Mouse (Mus musculus): ENCODE measurements around the gene Set. TPM values are rescaled to one million over a fixed set of nuclear protein-coding genes. Genes with fewer than 3 reads are reported as not detected.

Gene Set
- total and polyA plus RNA-seq, 3 experiments, result 515 to 1,049 (median 902) TPM

DNA sequence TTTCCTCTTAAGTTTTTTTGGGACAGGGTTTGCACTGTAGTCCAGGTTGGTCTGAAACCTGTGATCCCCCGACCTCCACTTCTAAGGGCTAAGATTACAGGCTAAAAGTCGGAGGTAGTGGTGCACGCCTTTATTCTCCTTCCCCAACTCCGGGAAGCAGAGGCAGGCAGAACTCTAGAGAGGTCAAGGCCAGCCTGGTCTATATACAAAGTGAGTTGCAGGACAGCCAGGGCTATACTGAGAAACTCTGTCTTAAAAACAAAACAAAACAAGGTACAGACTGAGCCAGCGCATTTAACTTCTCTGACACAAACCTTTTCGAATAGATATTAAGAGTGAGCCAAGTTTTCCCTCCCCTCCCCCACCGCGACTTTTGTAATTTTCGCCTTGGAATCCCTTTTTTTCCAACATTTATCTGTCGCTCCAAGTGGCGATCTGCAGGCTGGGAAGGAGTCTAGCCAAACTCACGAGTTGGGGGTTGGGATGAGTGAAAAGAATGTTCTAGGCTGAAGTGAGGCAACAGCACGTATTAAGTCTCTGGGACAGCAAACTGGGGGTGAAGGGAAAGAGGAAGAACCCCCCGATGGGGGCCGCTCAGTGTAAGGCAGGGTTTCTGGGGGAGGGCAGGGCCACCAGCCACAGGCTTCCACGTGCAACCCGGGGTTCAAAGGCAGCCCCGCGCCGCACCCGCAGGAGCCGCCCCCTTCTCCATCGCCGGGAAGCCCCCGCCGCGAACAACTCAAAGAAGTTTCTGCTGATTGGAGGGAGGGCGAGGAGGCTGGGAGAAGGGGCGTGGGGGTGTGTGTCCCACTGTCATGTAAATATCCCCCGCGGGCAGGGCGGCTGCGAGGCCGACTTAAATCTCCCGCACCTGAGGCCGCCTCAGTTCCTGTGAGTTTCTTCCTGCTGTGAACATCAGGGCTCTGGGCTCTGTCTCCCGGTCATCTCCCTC, 4.3 kb downstream of the Set start (continued):
- peak; percentile 80 for TF ChIP-seq POLR2A (IDR thresholded peaks at IDR 0.05; ENCODE audit: low read depth, low read length)
- TF ChIP-seq USF1 (IDR thresholded peaks at IDR 0.05; ENCODE audit: low read depth, low read length), result no peak
- TF ChIP-seq MAFK (IDR thresholded peaks at IDR 0.05; ENCODE audit: insufficient replicate concordance, low read length), result no peak
- no peak for TF ChIP-seq KAT2A (IDR thresholded peaks at IDR 0.05; ENCODE audit: insufficient replicate concordance, low read length)
- no peak for TF ChIP-seq GABPA (IDR thresholded peaks at IDR 0.05; ENCODE audit: insufficient replicate concordance, low read depth, low read length)
- no peak for TF ChIP-seq PAX5 (IDR thresholded peaks at IDR 0.05; ENCODE audit: low read length)
- TF ChIP-seq TBP (conservative IDR thresholded peaks at IDR 0.05; ENCODE audit: low read depth, low read length), result peak; percentile 75; the same call in 1 of the 2 replicates
- TF ChIP-seq CHD1 (IDR thresholded peaks at IDR 0.05; ENCODE audit: low read depth, low read length), result no peak

DNA sequence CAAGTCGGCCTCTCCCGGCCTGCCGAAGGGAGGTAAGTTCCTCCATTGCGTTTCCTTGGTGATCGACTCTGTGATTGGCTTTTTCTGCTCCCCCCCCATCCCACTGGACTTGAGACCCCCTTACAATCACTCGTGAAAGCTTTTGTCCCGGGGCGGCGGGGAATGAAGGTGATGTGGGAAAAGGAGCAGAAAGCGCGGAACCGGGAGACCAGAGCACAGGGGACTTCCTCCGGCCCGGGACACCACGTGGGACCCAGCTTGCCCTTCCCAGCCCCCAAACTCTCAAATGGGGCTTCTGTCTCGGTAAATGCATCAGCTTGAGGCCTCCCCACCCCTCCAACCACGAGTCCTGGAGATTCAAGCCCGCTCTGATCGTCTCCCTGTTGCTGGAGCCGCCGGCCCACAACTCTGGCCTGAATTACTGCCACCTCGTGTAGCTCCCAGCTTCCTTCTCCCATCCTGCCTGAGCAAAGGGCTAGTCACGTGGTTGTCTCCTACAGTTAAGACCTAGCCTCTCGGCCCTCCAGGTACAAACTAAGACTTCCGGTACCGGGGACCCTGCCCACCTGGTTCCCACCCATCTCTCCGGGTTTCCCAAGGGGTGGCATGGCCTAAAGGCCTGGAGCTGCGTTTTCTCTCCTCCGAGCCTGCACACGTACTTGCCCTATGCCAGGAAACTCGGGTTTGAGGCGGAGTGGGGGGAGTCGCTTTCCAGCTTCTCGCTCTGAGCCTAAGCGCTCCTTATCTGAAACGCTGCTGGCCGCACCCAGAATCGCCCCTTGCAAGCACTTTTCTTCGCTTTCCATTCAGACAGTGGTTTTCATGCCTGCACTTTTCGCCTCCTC, 5.3 kb downstream of the Set start:
- Histone ChIP-seq H3K4me3 (replicated peaks in 1 of 3; ENCODE audit: low read depth in 2 of 3, low read length in 2 of 3, poor library complexity in 1 of 3) (peak overlapping the region; percentile 79 to 91 (median 79)), H3K4me2 (ENCODE audit: insufficient read depth, low read depth, poor library complexity, severe bottlenecking) (peak overlapping the region; percentile 88), H3K9me3 (replicated peaks; ENCODE audit: low read length) (peaks cover 2% of the 10 kb centered on the region), H3K27me3 (replicated peaks) (no peaks in the 10 kb centered on the region), H3K9ac (ENCODE audit: insufficient read depth, low read depth) (peak overlapping the region; percentile 68), H3K27ac (ENCODE audit: insufficient read depth, low read depth) (peak overlapping the region; percentile 53), H3K79me2 (replicated peaks; ENCODE audit: control insufficient read depth, extremely low read depth, insufficient read depth, poor library complexity, severe bottlenecking) (peaks cover 48% of the 10 kb centered on the region), H3K4me1 (ENCODE audit: control insufficient read depth in 1 of 2, insufficient read depth in 2 of 2) (peaks cover 3 to 10% of the 10 kb centered on the region in 2 experiments; a peak in 2 of 4 replicates), H3K36me3 (replicated peaks in 1 of 2; ENCODE audit: control insufficient read depth in 1 of 2, insufficient read depth in 1 of 2, low read length in 1 of 2) (peaks cover 0 to 5% of the 10 kb centered on the region in 2 experiments)
- dilution Hi-C loops (cut with MboI; ENCODE audit: extremely low pct_ligation_motif_present, extremely low pct_unique_long_range_greater_than_20kb, low sequenced_read_pairs), result no loop called here
- in situ Hi-C loops (cut with MboI; ENCODE audit: low pct_ligation_motif_present, low pct_unique_long_range_greater_than_20kb, low sequenced_read_pairs), result no loop called here
- peak; percentile 69 for DNase-seq (ENCODE audit: extremely low read depth)
- peak; percentile 67; the same call in 1 of the 2 replicates for TF ChIP-seq CHD2 (IDR thresholded peaks at IDR 0.05; ENCODE audit: low read length)
- peak; percentile 25; the same call in 1 of the 2 replicates for TF ChIP-seq UBTF (IDR thresholded peaks at IDR 0.05; ENCODE audit: low read depth, low read length)
- TF ChIP-seq ZC3H11A (IDR thresholded peaks at IDR 0.05; ENCODE audit: low read depth, low read length), result no peak
- TF ChIP-seq MAX (IDR thresholded peaks at IDR 0.05; ENCODE audit: low read length), result peak; percentile 95
- no peak for TF ChIP-seq PAX5 (IDR thresholded peaks at IDR 0.05; ENCODE audit: low read length)
- TF ChIP-seq ZMIZ1 (IDR thresholded peaks at IDR 0.05; ENCODE audit: low read depth, low read length), result peak; percentile 38
- peak; percentile 67; the same call in 1 of the 2 replicates for TF ChIP-seq TCF12 (IDR thresholded peaks at IDR 0.05; ENCODE audit: low read depth, low read length)
- no peak for TF ChIP-seq KAT2A (IDR thresholded peaks at IDR 0.05; ENCODE audit: insufficient replicate concordance, low read length)
- no peak for TF ChIP-seq NRF1 (IDR thresholded peaks at IDR 0.05; ENCODE audit: low read depth, low read length)
- peak; percentile 76 for TF ChIP-seq NELFE (IDR thresholded peaks at IDR 0.05; ENCODE audit: low read depth, low read length)
- TF ChIP-seq MYC (IDR thresholded peaks at IDR 0.05; ENCODE audit: low read depth, low read length), result peak; percentile 99
- no peak for TF ChIP-seq CTCF (conservative IDR thresholded peaks at IDR 0.05 in 1 of 2, IDR thresholded peaks at IDR 0.05 in 1 of 2; ENCODE audit: low read depth in 2 of 2, low read length in 2 of 2)
- peak; percentile 72 for TF ChIP-seq POLR2A (IDR thresholded peaks at IDR 0.05; ENCODE audit: low read depth, low read length)
- TF ChIP-seq E2F4 (IDR thresholded peaks at IDR 0.05; ENCODE audit: insufficient replicate concordance, low read depth, low read length), result no peak
- no peak for TF ChIP-seq RCOR1 (conservative IDR thresholded peaks at IDR 0.05; ENCODE audit: low read depth, low read length)
- TF ChIP-seq ZKSCAN1 (IDR thresholded peaks at IDR 0.05; ENCODE audit: borderline replicate concordance, low read depth, low read length), result no peak
- TF ChIP-seq POLR2AphosphoS2 (IDR thresholded peaks at IDR 0.05; ENCODE audit: low read depth, low read length), result no peak; the same call in 1 of the 2 replicates
- 0 out of 2 replicates have a peak, but pooled peaks have one; percentile 16 for TF ChIP-seq EP300 (IDR thresholded peaks at IDR 0.05; ENCODE audit: low read length)
- no peak for TF ChIP-seq JUND (conservative IDR thresholded peaks at IDR 0.05; ENCODE audit: low read depth, low read length)
- peak; percentile 96 for TF ChIP-seq MXI1 (IDR thresholded peaks at IDR 0.05; ENCODE audit: low read depth, low read length)
- no peak for TF ChIP-seq ZNF384 (IDR thresholded peaks at IDR 0.05; ENCODE audit: low read depth, low read length)
- TF ChIP-seq SIN3A (IDR thresholded peaks at IDR 0.05; ENCODE audit: low read length), result peak; percentile 88
- TF ChIP-seq JUN (IDR thresholded peaks at IDR 0.05; ENCODE audit: insufficient read depth, low read depth, low read length), result peak; percentile 3; the same call in 1 of the 2 replicates
- no peak for TF ChIP-seq SMC3 (IDR thresholded peaks at IDR 0.05; ENCODE audit: low read depth, low read length)
- TF ChIP-seq USF1 (IDR thresholded peaks at IDR 0.05; ENCODE audit: low read depth, low read length), result peak; percentile 81
- no peak; the same call in 1 of the 2 replicates for TF ChIP-seq HCFC1 (IDR thresholded peaks at IDR 0.05; ENCODE audit: low read depth, low read length)
- TF ChIP-seq MAZ (IDR thresholded peaks at IDR 0.05; ENCODE audit: low read depth, low read length), result 0 out of 2 replicates have a peak, but pooled peaks have one; percentile 41
- TF ChIP-seq IRF4 (IDR thresholded peaks at IDR 0.05; ENCODE audit: low read depth, low read length), result peak; percentile 43; the same call in 1 of the 2 replicates
- peak; percentile 19; the same call in 1 of the 2 replicates for TF ChIP-seq TBP (conservative IDR thresholded peaks at IDR 0.05; ENCODE audit: low read depth, low read length)

Data from CH12.LX (cell line).